Mouse (Mus musculus) forebrain, embryonic 15.5 days (tissue): ENCODE measurements at regions not wholly inside any gene's neighbourhood (a gene's known extent, or its start where the extent isn't known, plus 50 kb on each side); places are given as distances from the start of the nearest gene placed in this dataset.
"Not testable (repeated sequence)": the region's sequence is repeated elsewhere in the genome, so short reads cannot be mapped to it uniquely, and the experiment has no call there.

ENCODE experiments used
- ATAC-seq: fragments of 200-750 bp; cut with Nextera tagmentation; replicated peaks from 2 replicates; pipeline ENCODE4 v1.8.0; 2017; ENCODE audit warnings: mild to moderate bottlenecking, moderate TSS enrichment, moderate library complexity
- H3K27ac ChIP-seq: fragments of 300-500 bp; sonication (generic); replicated peaks from 2 replicates; pipeline ENCODE4 v1.5.1; 2015; ENCODE audit warnings: mild to moderate bottlenecking, inconsistent platforms
- H3K27me3 ChIP-seq: fragments of 300-500 bp; sonication (generic); 2 replicates; pipeline ENCODE4 v1.6.1; 2015; ENCODE audit warnings: inconsistent platforms
- H3K36me3 ChIP-seq: fragments of 300-500 bp; sonication (generic); 2 replicates; pipeline ENCODE4 v1.6.1; 2015; ENCODE audit warnings: mild to moderate bottlenecking, inconsistent platforms
- H3K4me1 ChIP-seq: fragments of 300-500 bp; sonication (generic); 2 replicates; pipeline ENCODE4 v1.6.1; 2015; ENCODE audit warnings: inconsistent platforms
- H3K4me2 ChIP-seq: fragments of 300-500 bp; sonication (generic); replicated peaks from 2 replicates; pipeline ENCODE4 v1.6.1; 2015; ENCODE audit warnings: mild to moderate bottlenecking, inconsistent platforms
- H3K4me3 ChIP-seq: fragments of 300-500 bp; sonication (generic); 2 replicates; pipeline ENCODE4 v1.5.1; 2015; ENCODE audit warnings: mild to moderate bottlenecking, inconsistent platforms
- H3K9ac ChIP-seq: fragments of 300-500 bp; sonication (generic); replicated peaks from 2 replicates; pipeline ENCODE4 v1.6.1; 2015; ENCODE audit warnings: mild to moderate bottlenecking, inconsistent platforms
- H3K9me3 ChIP-seq: fragments of 300-500 bp; sonication (generic); 2 replicates; pipeline ENCODE4 v1.6.1; 2016; ENCODE audit warnings: inconsistent platforms
- WGBS: fragments of 180-500 bp; shearing (Covaris S2); methylation state at CpG from one replicate; pipeline ENCODE4 v1.1.7; 2015; ENCODE audit warnings: mixed read lengths; 5-methylcytosine and 5-hydroxymethylcytosine counted together

GRCm38 (mm10) chr14:59025757-59026156 lies 116.9 kb downstream of the 1700129C05Rik start:
- not testable (repeated sequence) for H3K27ac ChIP-seq, H3K36me3 ChIP-seq, H3K27me3 ChIP-seq, H3K4me1 ChIP-seq, H3K9me3 ChIP-seq, ATAC-seq, H3K9ac ChIP-seq, H3K4me2 ChIP-seq, H3K4me3 ChIP-seq
- 64% methylated on average over 9 of the region's 9 CpGs for whole genome bisulfite sequencing

GRCm38 (mm10) chr14:59009534-59009933 lies 133.2 kb downstream of the 1700129C05Rik start:
- Histone ChIP-seq H3K4me3 (no peak overlapping the region), H3K4me2 (no peak overlapping the region), H3K9me3 (no peaks in the 10 kb centered on the region), H3K27ac (no peak overlapping the region), H3K4me1 (no peaks in the 10 kb centered on the region), H3K27me3 (no peaks in the 10 kb centered on the region), H3K36me3 (no peaks in the 10 kb centered on the region), H3K9ac (no peak overlapping the region)
- WGBS: 87% methylated on average over 3 of the region's 3 CpGs
- no peak for ATAC-seq

DNA sequence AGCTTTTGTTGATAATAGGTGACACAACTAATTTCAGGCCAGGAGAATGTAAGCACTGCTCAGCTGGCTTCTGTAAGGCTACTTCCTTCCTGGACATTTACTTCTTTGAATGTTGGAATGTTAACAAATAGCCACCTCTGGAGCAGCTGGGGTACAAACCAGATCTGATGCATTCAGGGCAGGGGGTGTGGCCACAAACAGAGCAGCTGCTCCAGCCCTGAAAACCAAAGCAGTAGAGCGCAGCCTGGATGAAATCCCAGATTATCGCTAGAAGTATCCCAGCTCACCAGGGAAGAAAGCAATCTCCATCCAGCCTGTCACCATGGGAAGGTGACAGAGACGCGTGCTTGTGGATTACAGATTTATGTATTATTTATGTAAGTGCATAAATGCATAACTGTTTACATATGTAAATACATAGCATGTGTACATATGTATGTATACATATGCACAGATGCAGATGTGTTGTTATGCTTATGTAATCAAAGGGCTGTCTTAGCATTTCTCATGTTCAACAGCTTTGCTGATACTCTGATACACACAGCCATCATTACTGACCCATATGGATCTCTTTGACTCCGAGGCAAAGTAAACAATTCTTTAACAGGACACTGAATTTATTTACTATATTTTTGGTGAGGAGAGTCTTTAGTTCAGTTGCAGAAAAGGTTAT lies 143.5 kb downstream of the 1700129C05Rik start:
- no peak overlapping the region for H3K4me3 ChIP-seq
- H3K4me1 ChIP-seq: no peaks in the 10 kb centered on the region
- no peak overlapping the region for H3K4me2 ChIP-seq
- H3K9me3 ChIP-seq: no peaks in the 10 kb centered on the region
- H3K36me3 ChIP-seq: no peaks in the 10 kb centered on the region
- 50% methylated on average over 5 of the region's 5 CpGs for WGBS
- H3K9ac ChIP-seq: no peak overlapping the region
- H3K27ac ChIP-seq: no peak overlapping the region
- ATAC-seq: no peak
- no peaks in the 10 kb centered on the region for H3K27me3 ChIP-seq

DNA sequence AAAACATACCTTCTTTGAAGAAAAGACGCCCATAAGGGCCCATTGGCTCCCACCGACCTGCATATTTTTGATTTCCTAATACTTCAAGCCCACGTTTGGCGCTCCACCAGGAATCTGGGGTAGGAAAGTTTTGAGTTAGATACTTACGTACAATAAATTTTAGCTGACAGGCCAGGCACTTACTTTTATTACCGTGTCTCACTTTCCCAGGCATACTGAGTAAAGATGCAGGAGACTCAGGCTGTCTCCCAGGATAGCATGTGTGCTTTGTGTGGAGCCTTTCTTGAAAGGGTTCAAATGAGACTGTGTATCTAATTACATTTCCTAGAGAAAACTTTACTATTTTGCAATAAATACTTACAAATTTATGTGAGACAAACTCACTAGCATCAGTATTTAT lies 147.7 kb downstream of the 1700129C05Rik start:
- ATAC-seq: no peak
- Histone ChIP-seq H3K36me3 (no peaks in the 10 kb centered on the region), H3K27me3 (no peaks in the 10 kb centered on the region), H3K4me3 (no peak overlapping the region), H3K4me1 (no peaks in the 10 kb centered on the region), H3K9me3 (no peaks in the 10 kb centered on the region), H3K27ac (no peak overlapping the region), H3K4me2 (no peak overlapping the region), H3K9ac (no peak overlapping the region)
- 93% methylated on average over 6 of the region's 6 CpGs for WGBS

GRCm38 (mm10) chr14:58989644-58990217 lies 153.0 kb downstream of the 1700129C05Rik start:
- no peak overlapping the region for H3K4me3 ChIP-seq
- WGBS: 83% methylated on average over 5 of the region's 5 CpGs
- H3K4me1 ChIP-seq: peaks cover 9% of the 10 kb centered on the region
- H3K27ac ChIP-seq: no peak overlapping the region
- no peaks in the 10 kb centered on the region for H3K27me3 ChIP-seq
- no peak overlapping the region for H3K4me2 ChIP-seq
- H3K36me3 ChIP-seq: no peaks in the 10 kb centered on the region
- no peak overlapping the region for H3K9ac ChIP-seq
- H3K9me3 ChIP-seq: no peaks in the 10 kb centered on the region
- no peak for ATAC-seq

- H3K36me3 ChIP-seq: no peaks in the 10 kb centered on the region
- ATAC-seq: no peak; the same call in 1 of the 2 replicates
- peaks cover 9% of the 10 kb centered on the region for H3K4me1 ChIP-seq
- no peak overlapping the region for H3K27ac ChIP-seq
- no peak overlapping the region for H3K9ac ChIP-seq
- 11% methylated on average over 8 of the region's 8 CpGs for WGBS
- H3K9me3 ChIP-seq: no peaks in the 10 kb centered on the region
- no peak overlapping the region for H3K4me2 ChIP-seq
- no peak overlapping the region for H3K4me3 ChIP-seq
- no peaks in the 10 kb centered on the region for H3K27me3 ChIP-seq
These were observed 155.0 kb downstream of the 1700129C05Rik start for GRCm38 (mm10) chr14:58987688-58988087.

DNA sequence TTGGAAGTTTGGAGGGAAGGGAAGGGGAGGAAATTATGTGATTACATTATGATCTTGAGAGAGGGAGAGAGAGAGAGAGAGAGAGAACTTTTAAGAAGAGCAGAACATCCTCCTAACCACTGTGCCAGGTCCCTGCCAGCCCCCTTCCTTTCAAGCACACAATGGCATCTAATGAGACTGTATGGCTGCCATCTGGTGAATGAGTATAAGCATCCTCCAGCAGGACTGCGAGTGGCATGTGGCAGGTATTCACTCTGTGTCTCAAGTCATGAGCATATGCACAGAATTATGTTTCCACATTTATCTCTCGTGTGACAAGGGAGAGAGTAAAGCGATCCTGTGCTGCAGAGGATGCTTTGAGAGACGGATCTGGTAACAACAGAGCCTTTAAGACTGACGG lies 156.9 kb downstream of the 1700129C05Rik start:
- H3K4me2 ChIP-seq: no peak overlapping the region
- H3K9ac ChIP-seq: no peak overlapping the region
- peaks cover 9% of the 10 kb centered on the region for H3K4me1 ChIP-seq
- WGBS: 47% methylated on average over 5 of the region's 5 CpGs
- no peak overlapping the region for H3K27ac ChIP-seq
- H3K27me3 ChIP-seq: no peaks in the 10 kb centered on the region
- ATAC-seq: peak; percentile 43; the same call in 1 of the 2 replicates
- no peak overlapping the region for H3K4me3 ChIP-seq
- H3K9me3 ChIP-seq: no peaks in the 10 kb centered on the region
- no peaks in the 10 kb centered on the region for H3K36me3 ChIP-seq

DNA sequence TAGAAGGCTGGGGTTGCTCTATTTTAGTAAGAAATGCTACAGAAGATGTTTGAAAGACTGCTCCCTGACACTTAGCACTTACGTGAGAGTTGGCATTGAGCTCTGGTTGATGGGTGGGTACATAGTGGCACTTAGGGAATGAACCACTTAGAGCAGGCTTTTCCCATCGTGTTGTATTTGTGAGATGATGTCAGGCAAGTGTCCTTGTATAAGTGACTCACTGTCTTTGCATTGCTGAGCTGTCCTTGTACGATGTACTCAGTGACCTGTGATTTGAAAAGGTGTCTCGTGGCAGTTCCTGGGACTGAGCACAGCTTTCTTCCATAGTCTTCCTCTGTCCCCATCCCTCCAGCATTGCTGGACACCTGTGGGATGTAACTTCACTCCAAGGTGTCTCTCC lies 165.9 kb downstream of the 1700129C05Rik start:
- H3K9ac ChIP-seq: no peak overlapping the region
- H3K4me3 ChIP-seq: no peak overlapping the region
- no peaks in the 10 kb centered on the region for H3K4me1 ChIP-seq
- no peaks in the 10 kb centered on the region for H3K36me3 ChIP-seq
- no peak overlapping the region for H3K27ac ChIP-seq
- H3K4me2 ChIP-seq: no peak overlapping the region
- no peaks in the 10 kb centered on the region for H3K9me3 ChIP-seq
- H3K27me3 ChIP-seq: no peaks in the 10 kb centered on the region
- WGBS: 91% methylated on average over 4 of the region's 4 CpGs
- no peak for ATAC-seq

DNA sequence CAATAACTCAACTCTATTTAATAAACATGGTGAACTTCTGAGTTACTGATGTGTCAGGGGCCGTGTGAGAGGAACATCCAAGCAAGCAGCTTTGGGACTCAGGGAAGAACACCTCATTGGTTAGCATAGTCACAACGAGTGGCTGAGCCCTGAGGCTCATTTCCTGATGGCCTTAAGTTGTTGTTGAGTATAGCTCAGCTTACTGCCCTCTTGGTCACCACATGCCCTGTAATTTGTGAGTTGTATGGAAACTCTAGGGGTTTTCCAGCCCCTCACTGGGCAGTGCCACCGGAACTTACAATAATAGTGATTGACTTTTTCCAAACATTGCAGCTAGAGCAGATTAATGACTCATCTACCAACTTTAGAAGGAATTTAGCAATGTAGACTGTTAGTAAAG lies 173.4 kb downstream of the 1700129C05Rik start:
- Histone ChIP-seq H3K27me3 (no peaks in the 10 kb centered on the region), H3K36me3 (no peaks in the 10 kb centered on the region), H3K4me1 (no peaks in the 10 kb centered on the region), H3K9ac (no peak overlapping the region), H3K4me3 (no peak overlapping the region), H3K4me2 (no peak overlapping the region), H3K27ac (no peak overlapping the region), H3K9me3 (no peaks in the 10 kb centered on the region)
- 84% methylated on average over 3 of the region's 3 CpGs for WGBS
- no peak for ATAC-seq

DNA sequence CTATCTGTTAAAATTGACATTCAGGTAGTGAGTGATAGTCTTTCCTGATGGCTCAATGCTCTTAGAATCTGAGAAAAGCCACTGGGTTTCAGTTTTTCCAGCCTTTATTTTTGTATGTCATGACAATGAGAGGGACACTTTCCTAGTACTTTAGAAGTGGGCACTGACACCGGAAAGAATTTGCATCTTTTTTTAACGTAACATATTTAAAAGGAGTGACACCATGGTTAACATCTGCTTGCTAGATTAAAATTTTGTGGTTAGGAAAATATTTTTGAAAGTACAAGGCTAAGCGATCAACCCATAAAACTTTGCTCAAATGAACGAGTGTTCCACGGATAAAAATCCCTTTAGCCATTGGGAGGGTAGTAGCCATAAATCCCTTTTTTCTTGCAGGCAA lies 174.7 kb downstream of the 1700129C05Rik start:
- WGBS: 91% methylated on average over 5 of the region's 5 CpGs
- Histone ChIP-seq H3K4me2 (no peak overlapping the region), H3K36me3 (no peaks in the 10 kb centered on the region), H3K27ac (no peak overlapping the region), H3K4me1 (no peaks in the 10 kb centered on the region), H3K9ac (no peak overlapping the region), H3K9me3 (no peaks in the 10 kb centered on the region), H3K4me3 (no peak overlapping the region), H3K27me3 (no peaks in the 10 kb centered on the region)
- no peak for ATAC-seq

DNA sequence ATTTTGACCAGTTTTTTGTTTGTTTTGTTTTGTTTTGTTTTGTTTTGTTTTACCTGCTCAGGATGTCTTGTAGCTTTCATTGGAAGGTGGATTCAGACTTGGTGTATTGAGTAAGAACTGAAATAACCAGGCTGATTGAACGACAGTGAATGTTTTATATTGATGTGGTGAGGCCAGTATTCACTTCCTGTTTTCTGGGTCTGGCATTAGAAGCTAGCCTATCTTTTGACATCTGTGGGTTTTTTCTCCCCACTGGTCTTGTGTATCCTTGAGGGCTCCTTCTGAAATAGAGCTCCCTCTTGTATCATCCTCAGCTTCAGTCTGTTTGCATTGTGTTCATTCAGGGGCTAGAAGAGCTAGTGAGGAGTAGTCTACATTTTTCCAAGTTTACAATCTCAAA lies 175.5 kb downstream of the 1700129C05Rik start:
- Histone ChIP-seq H3K27me3 (no peaks in the 10 kb centered on the region), H3K9me3 (no peaks in the 10 kb centered on the region), H3K4me2 (no peak overlapping the region), H3K9ac (no peak overlapping the region), H3K36me3 (no peaks in the 10 kb centered on the region), H3K4me3 (no peak overlapping the region), H3K27ac (no peak overlapping the region), H3K4me1 (no peaks in the 10 kb centered on the region)
- ATAC-seq: no peak
- WGBS: 82% methylated on average over 1 of the region's 1 CpGs

DNA sequence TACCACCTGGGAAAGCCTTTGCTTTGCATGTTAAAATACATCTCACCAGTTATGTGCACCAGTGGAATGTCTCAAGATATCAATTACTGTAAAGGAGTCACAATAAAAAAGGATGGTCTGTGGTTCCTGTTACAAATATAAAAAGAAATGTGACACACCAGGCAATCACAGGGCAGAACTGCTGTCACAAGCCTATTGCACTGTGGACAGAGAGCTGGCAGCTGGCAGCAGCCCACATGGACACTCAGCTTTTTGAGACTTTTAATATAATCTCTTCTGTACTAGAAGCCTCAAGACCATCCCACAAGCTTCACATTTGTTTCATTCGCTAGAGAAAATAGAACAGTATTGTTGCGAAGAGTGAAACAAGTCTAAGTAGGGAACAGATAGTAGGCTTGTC lies 197.7 kb downstream of the 1700129C05Rik start:
- no peak for ATAC-seq
- H3K27me3 ChIP-seq: no peaks in the 10 kb centered on the region
- WGBS: 89% methylated on average over 2 of the region's 2 CpGs
- no peaks in the 10 kb centered on the region for H3K36me3 ChIP-seq
- no peak overlapping the region for H3K4me2 ChIP-seq
- H3K4me1 ChIP-seq: no peaks in the 10 kb centered on the region
- no peak overlapping the region for H3K9ac ChIP-seq
- no peak overlapping the region for H3K27ac ChIP-seq
- no peak overlapping the region for H3K4me3 ChIP-seq
- H3K9me3 ChIP-seq: no peaks in the 10 kb centered on the region

DNA sequence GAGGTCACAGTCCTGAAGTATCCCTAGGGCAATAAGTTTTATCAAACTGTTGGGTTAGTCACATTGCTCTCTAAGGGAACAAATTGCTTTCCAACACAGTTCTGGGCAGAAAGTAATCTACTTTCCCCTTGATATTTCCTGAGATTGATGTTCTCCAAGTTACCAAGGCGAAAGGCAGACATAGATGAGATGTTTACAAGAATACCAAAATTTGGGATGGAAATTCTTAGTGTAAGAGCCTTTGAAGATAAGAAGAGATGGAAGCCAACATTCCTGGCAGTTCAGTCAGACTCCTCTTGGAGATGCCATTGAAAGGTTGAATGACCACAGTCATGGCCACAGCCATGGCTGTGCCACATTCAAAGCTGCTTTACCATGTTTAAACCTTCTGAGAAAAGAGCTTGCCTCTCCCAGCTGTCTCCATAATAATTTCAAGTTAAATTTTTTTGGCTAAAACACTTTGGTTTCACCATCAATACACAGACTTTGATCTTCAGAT lies 199.4 kb downstream of the 1700129C05Rik start:
- WGBS: 94% methylated on average over 1 of the region's 1 CpGs

More for the DNA sequence above, 199.4 kb downstream of the 1700129C05Rik start:
- no peak overlapping the region for H3K27ac ChIP-seq
- no peak overlapping the region for H3K4me2 ChIP-seq
- peaks cover 12% of the 10 kb centered on the region for H3K4me1 ChIP-seq
- no peaks in the 10 kb centered on the region for H3K36me3 ChIP-seq
- ATAC-seq: no peak
- H3K27me3 ChIP-seq: no peaks in the 10 kb centered on the region
- no peaks in the 10 kb centered on the region for H3K9me3 ChIP-seq
- H3K9ac ChIP-seq: no peak overlapping the region
- H3K4me3 ChIP-seq: no peak overlapping the region
